Mouse (Mus musculus) heart, adult 2 months (tissue): ENCODE measurements around the gene Pcdh7. TPM values are rescaled to one million over a fixed set of nuclear protein-coding genes. Genes with fewer than 3 reads are reported as not detected.
"Not testable (repeated sequence)": the region's sequence is repeated elsewhere in the genome, so short reads cannot be mapped to it uniquely, and the experiment has no call there.

Experiments
- DNase-seq, 2 experiments: peaks; one replicate each; pipeline ENCODE4 v3.0.0; 2021
- H3K27ac ChIP-seq: fragments of 200-600 bp; 2 replicates; pipeline ENCODE4 v1.8.1; 2022
- H3K27me3 ChIP-seq: fragments of 200-500 bp; 2 replicates; pipeline ENCODE4 v1.6.1; 2012; ENCODE audit warnings: mild to moderate bottlenecking, low read length, inconsistent platforms, mixed read lengths; ENCODE audit not compliant: control insufficient read depth, insufficient read depth
- H3K36me3 ChIP-seq: fragments of 200-500 bp; 2 replicates; pipeline ENCODE4 v1.6.1; 2012; ENCODE audit warnings: low read length, inconsistent platforms; ENCODE audit not compliant: control insufficient read depth, insufficient read depth
- H3K4me1 ChIP-seq: fragments of 200-500 bp; 2 replicates; pipeline ENCODE4 v1.6.1; 2011; ENCODE audit warnings: low read length; ENCODE audit not compliant: control insufficient read depth, insufficient read depth
- H3K4me3 ChIP-seq: fragments of 200-600 bp; 2 replicates; pipeline ENCODE4 v1.8.1; 2022
- H3K79me2 ChIP-seq: fragments of 200-500 bp; replicated peaks from 2 replicates; pipeline ENCODE4 v1.6.1; 2012; ENCODE audit warnings: mild to moderate bottlenecking, inconsistent platforms, low read length, moderate library complexity, mixed read lengths; ENCODE audit not compliant: control insufficient read depth, insufficient read depth
- H3K9ac ChIP-seq: fragments of 200-500 bp; 2 replicates; pipeline ENCODE4 v1.6.1; 2012; ENCODE audit warnings: low read depth, mild to moderate bottlenecking, control low read depth, inconsistent platforms, low read length, mixed read lengths
- CTCF ChIP-seq: fragments of 200-600 bp; IDR thresholded peaks from 2 replicates; pipeline ENCODE4 v1.8.1; 2022; ENCODE audit warnings: antibody characterized with exemption, mild to moderate bottlenecking, moderate library complexity
- EP300 ChIP-seq: fragments of 200-500 bp; IDR thresholded peaks from 2 replicates; pipeline ENCODE4 v1.6.1; 2011; ENCODE audit warnings: low read depth, low read length, control low read depth; ENCODE audit not compliant: insufficient read depth
- POLR2A ChIP-seq: fragments of 200-500 bp; IDR thresholded peaks from 2 replicates; pipeline ENCODE4 v1.6.1; 2011; ENCODE audit warnings: mild to moderate bottlenecking, low read depth, low read length, control low read depth; ENCODE audit not compliant: insufficient read depth
- WGBS: fragments of 180-500 bp; shearing (Covaris S2); methylation state at CpG from one replicate; pipeline ENCODE4 v1.1.7; 2018; 5-methylcytosine and 5-hydroxymethylcytosine counted together
- intact Hi-C: fragments of 180-260 bp; cut with DNase I; formaldehyde crosslinking; loops from one replicate; pipeline ENCODE4 v1.15.1; 2025
- polyA plus RNA-seq: library from polyadenylated mRNA; depleted of rRNA; stranded (reverse); fragments of >200 nt; gene quantifications from 2 replicates; pipeline ENCODE4 v1.2.3, GENCODE M21; 2012
- total RNA-seq, 2 experiments: library from RNA; stranded (reverse); gene quantifications; 2 replicates each; pipeline ENCODE4 v1.2.3; 2021

Gene Pcdh7
- total and polyA plus RNA-seq, 3 experiments = 44.0 to 107 (median 82.7) TPM

DNA sequence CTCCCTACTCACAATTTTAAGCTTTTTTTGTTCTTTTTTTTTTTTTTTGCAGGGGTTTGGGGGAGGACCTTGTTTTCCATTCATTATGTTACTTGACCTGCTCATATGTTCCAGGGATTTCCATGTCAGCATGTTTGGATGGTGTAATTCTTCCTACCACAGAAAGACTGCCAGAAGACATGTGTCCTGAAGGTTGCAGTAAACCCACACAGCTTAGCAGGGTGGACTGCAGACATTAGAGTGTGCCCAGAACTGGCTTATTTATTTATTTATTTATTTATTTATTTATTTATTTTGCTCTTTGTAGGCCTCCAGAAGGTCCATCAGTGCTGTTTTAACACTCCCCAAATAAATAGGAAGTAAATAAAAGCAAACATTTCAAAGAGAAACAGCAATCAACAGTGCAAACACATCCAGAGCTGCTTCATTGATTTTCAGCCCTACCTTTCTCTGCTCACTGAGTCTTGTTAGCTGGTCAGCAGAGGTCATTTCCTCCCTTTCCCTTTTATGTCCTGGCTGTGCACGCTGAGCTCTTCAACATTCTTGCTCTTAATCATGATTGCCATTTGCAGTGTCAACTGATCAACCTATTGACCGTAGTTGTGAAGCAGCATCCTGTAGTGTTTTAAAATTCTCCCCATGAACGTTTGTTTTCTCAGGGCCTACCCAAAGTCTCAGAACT lies 401.3 kb downstream of the Pcdh7 start:
- Histone ChIP-seq H3K9ac (no peak overlapping the region), H3K4me1 (no peaks in the 10 kb centered on the region), H3K27ac (no peak overlapping the region), H3K4me3 (no peak overlapping the region), H3K36me3 (no peaks in the 10 kb centered on the region), H3K27me3 (no peaks in the 10 kb centered on the region), H3K79me2 (no peaks in the 10 kb centered on the region)
- TF ChIP-seq CTCF (no peak), POLR2A (no peak), EP300 (no peak)
- no peak for DNase-seq
- 44% methylated on average over 3 of the region's 3 CpGs for WGBS
- intact Hi-C loops = no loop called here

GRCm38 (mm10) chr5:58143897-58144296 lies 426.1 kb downstream of the Pcdh7 start:
- no peak for DNase-seq
- Histone ChIP-seq H3K4me3 (no peak overlapping the region), H3K36me3 (no peaks in the 10 kb centered on the region), H3K4me1 (no peaks in the 10 kb centered on the region), H3K9ac (no peak overlapping the region), H3K79me2 (no peaks in the 10 kb centered on the region), H3K27ac (no peak overlapping the region), H3K27me3 (no peaks in the 10 kb centered on the region)
- TF ChIP-seq EP300 = no peak
- TF ChIP-seq POLR2A = no peak
- no peak for TF ChIP-seq CTCF
- 69% methylated on average over 2 of the region's 2 CpGs for WGBS
- intact Hi-C loops = no loop called here

GRCm38 (mm10) chr5:58153966-58154365 lies 436.2 kb downstream of the Pcdh7 start:
- H3K4me3 ChIP-seq = no peak overlapping the region
- H3K79me2 ChIP-seq = no peaks in the 10 kb centered on the region
- 17% methylated on average over 5 of the region's 5 CpGs for whole genome bisulfite sequencing
- intact Hi-C loops = no loop called here
- no peak overlapping the region for H3K9ac ChIP-seq
- DNase-seq = no peak
- no peaks in the 10 kb centered on the region for H3K36me3 ChIP-seq
- H3K27ac ChIP-seq = no peak overlapping the region
- no peaks in the 10 kb centered on the region for H3K4me1 ChIP-seq
- H3K27me3 ChIP-seq = no peaks in the 10 kb centered on the region
- no peak for TF ChIP-seq EP300
- TF ChIP-seq CTCF = no peak
- TF ChIP-seq POLR2A = no peak

- Histone ChIP-seq H3K27me3 (no peaks in the 10 kb centered on the region), H3K9ac (no peak overlapping the region), H3K4me1 (no peaks in the 10 kb centered on the region), H3K27ac (no peak overlapping the region), H3K4me3 (no peak overlapping the region), H3K36me3 (no peaks in the 10 kb centered on the region), H3K79me2 (no peaks in the 10 kb centered on the region)
- DNase-seq = no peak
- intact Hi-C loops = no loop called here
- no peak for TF ChIP-seq EP300
- no peak for TF ChIP-seq CTCF
- no peak for TF ChIP-seq POLR2A
Observed at GRCm38 (mm10) chr5:58172218-58172617, 454.5 kb downstream of the Pcdh7 start.

DNA sequence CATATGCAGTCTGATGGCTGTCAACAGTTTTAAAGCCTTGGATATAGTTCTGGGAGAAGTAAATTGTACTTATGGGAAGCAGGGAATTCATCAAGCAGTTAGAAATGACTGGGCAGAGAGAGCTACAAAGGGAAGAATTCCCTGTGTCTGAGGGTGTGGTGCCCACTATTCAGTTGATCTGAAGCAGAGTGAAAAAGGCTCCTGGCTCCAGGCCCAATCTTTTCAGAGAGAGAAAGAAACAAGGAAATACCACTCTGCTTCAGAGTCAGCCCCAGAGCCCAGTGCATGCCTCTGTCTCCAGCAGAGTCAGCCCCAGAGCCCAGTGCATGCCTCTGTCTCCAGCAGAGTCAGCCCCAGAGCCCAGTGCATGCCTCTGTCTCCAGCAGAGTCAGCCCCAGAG lies 456.6 kb downstream of the Pcdh7 start:
- H3K27ac ChIP-seq, H3K4me1 ChIP-seq, H3K36me3 ChIP-seq, intact Hi-C loops, DNase-seq, H3K4me3 ChIP-seq, H3K9ac ChIP-seq, H3K79me2 ChIP-seq, H3K27me3 ChIP-seq: not testable (repeated sequence)

GRCm38 (mm10) chr5:58175532-58175931 lies 457.8 kb downstream of the Pcdh7 start:
- no peak overlapping the region for H3K9ac ChIP-seq
- no peak overlapping the region for H3K27ac ChIP-seq
- no peak overlapping the region for H3K4me3 ChIP-seq
- WGBS = 94% methylated on average over 3 of the region's 3 CpGs
- intact Hi-C loops = no loop called here
- no peaks in the 10 kb centered on the region for H3K4me1 ChIP-seq
- no peaks in the 10 kb centered on the region for H3K36me3 ChIP-seq
- H3K27me3 ChIP-seq = no peaks in the 10 kb centered on the region
- TF ChIP-seq CTCF (no peak), EP300 (no peak), POLR2A (no peak)
- DNase-seq = no peak
- H3K79me2 ChIP-seq = no peaks in the 10 kb centered on the region
